Mouse (Mus musculus) kidney, embryonic 14.5 days (tissue): Measurements from ENCODE around the gene Spem1. TPM values are rescaled to one million over a fixed set of nuclear protein-coding genes. Genes with fewer than 3 reads are reported as not detected.

Experiments used
- ATAC-seq: fragments of 200-750 bp; cut with Nextera tagmentation; 2 replicates; pipeline ENCODE4 v1.8.0; 2017; ENCODE audit warnings: moderate number of reproducible peaks, mild to moderate bottlenecking, moderate TSS enrichment, moderate library complexity; ENCODE audit not compliant: low FRiP score, low TSS enrichment
- H3K27ac ChIP-seq: fragments of 300-500 bp; sonication (generic); 2 replicates; pipeline ENCODE4 v1.5.1; 2014; ENCODE audit warnings: low read depth, mild to moderate bottlenecking, low read length, moderate library complexity, mixed read lengths
- H3K27me3 ChIP-seq: fragments of 300-500 bp; sonication (generic); 2 replicates; pipeline ENCODE4 v1.6.1; 2014; ENCODE audit warnings: mild to moderate bottlenecking, low read length; ENCODE audit not compliant: control insufficient read depth, insufficient read depth
- H3K36me3 ChIP-seq: fragments of 300-500 bp; sonication (generic); 2 replicates; pipeline ENCODE4 v1.6.1; 2014; ENCODE audit warnings: low read length, mixed read lengths; ENCODE audit not compliant: control insufficient read depth, insufficient read depth
- H3K4me1 ChIP-seq: fragments of 300-500 bp; sonication (generic); 2 replicates; pipeline ENCODE4 v1.6.1; 2014; ENCODE audit warnings: low read length, mixed read lengths; ENCODE audit not compliant: control insufficient read depth, insufficient read depth
- H3K4me2 ChIP-seq: fragments of 300-500 bp; sonication (generic); replicated peaks from 2 replicates; pipeline ENCODE4 v1.6.1; 2014; ENCODE audit warnings: low read depth, mild to moderate bottlenecking, low read length
- H3K4me3 ChIP-seq: fragments of 300-500 bp; sonication (generic); 2 replicates; pipeline ENCODE4 v1.5.1; 2014; ENCODE audit warnings: mild to moderate bottlenecking, low read length
- H3K9ac ChIP-seq: fragments of 300-500 bp; sonication (generic); 2 replicates; pipeline ENCODE4 v1.6.1; 2014; ENCODE audit warnings: low read depth, mild to moderate bottlenecking, low read length, moderate library complexity
- H3K9me3 ChIP-seq: fragments of 300-500 bp; sonication (generic); 2 replicates; pipeline ENCODE4 v1.6.1; 2016; ENCODE audit warnings: low read length; ENCODE audit not compliant: control insufficient read depth
- WGBS: fragments of 180-500 bp; shearing (Covaris S2); extraction: QIAGEN DNeasy Blood & Tissue Kit; methylation state at CpG from one replicate; pipeline ENCODE4 v1.1.7; 2014; 5-methylcytosine and 5-hydroxymethylcytosine counted together
- polyA plus RNA-seq: library from polyadenylated mRNA; unstranded; fragments of >200 nt; fragmentation: Nextera tagmentation; extraction: Ambion mirVana; gene quantifications from 2 replicates; pipeline ENCODE4 v1.2.1, GENCODE M21; 2014

The Spem1 gene
- polyA plus RNA-seq, 1 experiment from 2014 or later = 0.27 TPM

GRCm38 (mm10) chr11:69823456-69823855 lies 1.5 kb upstream of the Spem1 start:
- Histone ChIP-seq H3K27me3 (no peaks in the 10 kb centered on the region), H3K4me1 (no peaks in the 10 kb centered on the region), H3K9ac (no peak overlapping the region), H3K9me3 (no peaks in the 10 kb centered on the region), H3K27ac (no peak overlapping the region), H3K36me3 (peaks cover 39% of the 10 kb centered on the region), H3K4me2 (no peak overlapping the region), H3K4me3 (no peak overlapping the region)
- no peak for ATAC-seq
- 62% methylated on average over 2 of the region's 2 CpGs for WGBS

- WGBS = 92% methylated on average over 8 of the region's 8 CpGs
These were observed 3.1 kb downstream of the Spem1 start for GRCm38 (mm10) chr11:69818871-69819270.

GRCm38 (mm10) chr11:69818365-69818764 lies 3.6 kb downstream of the Spem1 start, which contains the start of gene Spem2:
Gene Spem2 (minus strand): TSS chr11:69818465.
- WGBS = 90% methylated on average over 2 of the region's 2 CpGs
- H3K4me2 ChIP-seq = no peak within 1 kb of the TSS
- no peak for ATAC-seq
- H3K4me1 ChIP-seq = no peaks in the 10 kb centered on the region
- H3K36me3 ChIP-seq = no peaks in the 10 kb centered on the region
- no peak within 1 kb of the TSS for H3K9ac ChIP-seq
- no peak within 1 kb of the TSS for H3K27ac ChIP-seq
- H3K9me3 ChIP-seq = 0 out of 2 replicates have a peak, but pooled peaks cover 3% of the 10 kb centered on the region
- H3K27me3 ChIP-seq = no peaks in the 10 kb centered on the region
- H3K4me3 ChIP-seq = no peak within 1 kb of the TSS

More at GRCm38 (mm10) chr11:69818871-69819270, 3.1 kb downstream of the Spem1 start:
- H3K36me3 ChIP-seq = no peaks in the 10 kb centered on the region
- H3K4me2 ChIP-seq = no peak overlapping the region
- 0 out of 2 replicates have a peak, but pooled peaks cover 3% of the 10 kb centered on the region for H3K9me3 ChIP-seq
- H3K4me1 ChIP-seq = no peaks in the 10 kb centered on the region
- H3K9ac ChIP-seq = no peak overlapping the region
- H3K27me3 ChIP-seq = no peaks in the 10 kb centered on the region
- H3K4me3 ChIP-seq = no peak overlapping the region
- ATAC-seq = no peak
- H3K27ac ChIP-seq = no peak overlapping the region

GRCm38 (mm10) chr11:69816520-69816919 lies 5.5 kb downstream of the Spem1 start:
- no peak overlapping the region for H3K9ac ChIP-seq
- H3K27me3 ChIP-seq = no peaks in the 10 kb centered on the region
- no peak overlapping the region for H3K4me3 ChIP-seq
- H3K27ac ChIP-seq = no peak overlapping the region
- WGBS = 93% methylated on average over 12 of the region's 12 CpGs
- H3K4me2 ChIP-seq = no peak overlapping the region
- H3K36me3 ChIP-seq = no peaks in the 10 kb centered on the region
- ATAC-seq = no peak
- no peaks in the 10 kb centered on the region for H3K4me1 ChIP-seq
- 0 out of 2 replicates have a peak, but pooled peaks cover 3% of the 10 kb centered on the region for H3K9me3 ChIP-seq

GRCm38 (mm10) chr11:69815155-69815554 lies 6.8 kb downstream of the Spem1 start, which contains the start of gene Gm39566:
Gene Gm39566 (minus strand): TSS chr11:69815298.
- H3K9ac ChIP-seq = no peak within 1 kb of the TSS
- 51% methylated on average over 10 of the region's 10 CpGs for WGBS

GRCm38 (mm10) chr11:69810280-69810679 lies 11.7 kb downstream of the Spem1 start:
- H3K36me3 ChIP-seq = no peaks in the 10 kb centered on the region
- no peak overlapping the region for H3K9ac ChIP-seq
- H3K27ac ChIP-seq = no peak overlapping the region
- H3K4me1 ChIP-seq = no peaks in the 10 kb centered on the region; the same call in 1 of the 2 replicates
- no peak for ATAC-seq
- peaks cover 5% of the 10 kb centered on the region; the same call in 1 of the 2 replicates for H3K27me3 ChIP-seq
- H3K4me2 ChIP-seq = no peak overlapping the region
- H3K9me3 ChIP-seq = 0 out of 2 replicates have a peak, but pooled peaks cover 3% of the 10 kb centered on the region
- no peak overlapping the region for H3K4me3 ChIP-seq

More at GRCm38 (mm10) chr11:69815155-69815554, 6.8 kb downstream of the Spem1 start, which contains the start of gene Gm39566:
- no peaks in the 10 kb centered on the region for H3K4me1 ChIP-seq
- ATAC-seq = no peak
- H3K27ac ChIP-seq = no peak within 1 kb of the TSS
- no peak within 1 kb of the TSS for H3K4me2 ChIP-seq
- H3K36me3 ChIP-seq = no peaks in the 10 kb centered on the region
- H3K9me3 ChIP-seq = 0 out of 2 replicates have a peak, but pooled peaks cover 3% of the 10 kb centered on the region
- no peaks in the 10 kb centered on the region for H3K27me3 ChIP-seq
- no peak within 1 kb of the TSS for H3K4me3 ChIP-seq

- H3K4me1 ChIP-seq = peaks cover 21% of the 10 kb centered on the region
- ATAC-seq = no peak
- no peaks in the 10 kb centered on the region for H3K36me3 ChIP-seq
- no peak overlapping the region for H3K4me2 ChIP-seq
- H3K4me3 ChIP-seq = no peak overlapping the region
- WGBS = 80% methylated on average over 2 of the region's 2 CpGs
- H3K27ac ChIP-seq = no peak overlapping the region
- H3K9ac ChIP-seq = no peak overlapping the region
- H3K9me3 ChIP-seq = 0 out of 2 replicates have a peak, but pooled peaks cover 3% of the 10 kb centered on the region
- H3K27me3 ChIP-seq = peaks cover 24% of the 10 kb centered on the region
These were observed 14.3 kb downstream of the Spem1 start for GRCm38 (mm10) chr11:69807641-69808040.

GRCm38 (mm10) chr11:69806378-69806777 lies 15.6 kb downstream of the Spem1 start:
- Histone ChIP-seq H3K27me3 (peaks cover 34% of the 10 kb centered on the region), H3K27ac (no peak overlapping the region), H3K9me3 (0 out of 2 replicates have a peak, but pooled peaks cover 3% of the 10 kb centered on the region), H3K9ac (no peak overlapping the region), H3K4me3 (no peak overlapping the region), H3K4me1 (peaks cover 31% of the 10 kb centered on the region), H3K36me3 (no peaks in the 10 kb centered on the region), H3K4me2 (no peak overlapping the region)
- 81% methylated on average over 4 of the region's 4 CpGs for WGBS
- no peak for ATAC-seq

- peaks cover 34% of the 10 kb centered on the region for H3K27me3 ChIP-seq
- peaks cover 34% of the 10 kb centered on the region for H3K4me1 ChIP-seq
- no peaks in the 10 kb centered on the region for H3K36me3 ChIP-seq
- peak within 1 kb of the TSS; percentile 94 for H3K4me2 ChIP-seq
- no peak within 1 kb of the TSS for H3K27ac ChIP-seq
- 0 out of 2 replicates have a peak, but pooled peaks cover 3% of the 10 kb centered on the region for H3K9me3 ChIP-seq
- H3K4me3 ChIP-seq = peak within 1 kb of the TSS; percentile 48
- H3K9ac ChIP-seq = peak within 1 kb of the TSS; percentile 43; the same call in 1 of the 2 replicates
- no peak for ATAC-seq
- 7% methylated on average over 29 of the region's 29 CpGs for WGBS
These were observed 16.7 kb downstream of the Spem1 start, which contains the start of gene Tmem102 for GRCm38 (mm10) chr11:69804972-69805909. Gene Tmem102 (minus strand): TSS chr11:69805624.
